Mouse (Mus musculus) kidney, adult 2 months (tissue): ENCODE measurements around the gene E130308A19Rik.

Experiments used
- CTCF ChIP-seq: fragments of 200-500 bp; conservative IDR thresholded peaks from 2 replicates; pipeline ENCODE4 v1.5.1; 2011; ENCODE audit warnings: low read depth, mild to moderate bottlenecking, control low read depth, low read length, moderate library complexity, mixed read lengths; ENCODE audit not compliant: insufficient read depth, insufficient read length
- POLR2A ChIP-seq: fragments of 200-500 bp; IDR thresholded peaks from one replicate; pipeline ENCODE4 v1.6.1; 2011; ENCODE audit warnings: low read depth, low read length, control low read depth

DNA sequence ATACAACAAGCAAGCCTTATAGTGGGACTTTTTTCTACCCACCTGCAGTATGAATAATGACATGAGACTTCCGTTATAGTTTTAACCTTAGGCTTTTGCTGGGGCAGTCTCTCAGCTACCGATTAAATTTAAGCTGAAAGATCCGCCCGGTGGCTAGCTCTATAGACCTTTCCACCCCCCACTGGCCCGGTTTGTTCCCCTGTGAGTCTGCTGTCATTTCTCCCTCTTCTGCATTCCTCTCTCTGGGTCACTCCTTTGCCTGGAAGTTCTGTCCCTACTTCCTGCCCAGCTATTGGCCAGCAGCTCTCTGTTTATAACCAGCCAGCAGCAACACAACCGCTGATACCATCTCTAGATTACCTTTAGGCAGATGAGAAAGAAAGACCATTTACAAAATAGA, 86.4 kb downstream of the E130308A19Rik start:
- no peak for TF ChIP-seq POLR2A
- TF ChIP-seq CTCF: no peak
